Mouse (Mus musculus) small intestine, adult 2 months (tissue): ENCODE results near the gene Elmo1. TPM values are rescaled to one million over a fixed set of nuclear protein-coding genes. Genes with fewer than 3 reads are reported as not detected.

Experiments
- H3K27ac ChIP-seq: fragments of 200-500 bp; 2 replicates; pipeline ENCODE4 v1.5.1; 2012; ENCODE audit warnings: low read depth, low read length, control low read depth, inconsistent platforms; ENCODE audit not compliant: insufficient read depth
- H3K27me3 ChIP-seq: fragments of 200-500 bp; 2 replicates; pipeline ENCODE4 v1.6.1; 2012; ENCODE audit warnings: mild to moderate bottlenecking, moderate library complexity, low read length, inconsistent platforms; ENCODE audit not compliant: control insufficient read depth, insufficient read depth
- H3K36me3 ChIP-seq: fragments of 200-500 bp; 2 replicates; pipeline ENCODE4 v1.6.1; 2012; ENCODE audit warnings: mild to moderate bottlenecking, low read length, control low read depth, inconsistent platforms; ENCODE audit not compliant: control insufficient read depth, insufficient read depth
- H3K4me1 ChIP-seq: fragments of 200-500 bp; 2 replicates; pipeline ENCODE4 v1.6.1; 2012; ENCODE audit warnings: low read length, inconsistent platforms, mixed read lengths; ENCODE audit not compliant: control insufficient read depth, insufficient read depth, insufficient read length
- H3K4me3 ChIP-seq: fragments of 200-500 bp; 2 replicates; pipeline ENCODE4 v1.5.1; 2012; ENCODE audit warnings: low read depth, mild to moderate bottlenecking, control low read depth, inconsistent platforms, low read length, moderate library complexity
- CTCF ChIP-seq: fragments of 200-500 bp; IDR thresholded peaks from 2 replicates; pipeline ENCODE4 v1.5.1; 2012; ENCODE audit warnings: low read depth, mild to moderate bottlenecking, control low read depth, inconsistent platforms, low read length, moderate library complexity, mixed read lengths; ENCODE audit not compliant: insufficient replicate concordance, insufficient read length; ENCODE audit errors: extremely low read depth
- POLR2A ChIP-seq: fragments of 200-500 bp; IDR thresholded peaks from 2 replicates; pipeline ENCODE4 v1.6.1; 2012; ENCODE audit warnings: low read depth, mild to moderate bottlenecking, control low read depth, inconsistent platforms, low read length, moderate library complexity
- WGBS: fragments of 180-500 bp; shearing (Covaris S2); methylation state at CpG from one replicate; pipeline ENCODE4 v1.1.7; 2018; 5-methylcytosine and 5-hydroxymethylcytosine counted together
- polyA plus RNA-seq: library from polyadenylated mRNA; depleted of rRNA; stranded (reverse); fragments of >200 nt; gene quantifications from 2 replicates; pipeline ENCODE4 v1.2.3, GENCODE M21; 2012

Gene Elmo1
- polyA plus RNA-seq, 1 experiment, result 23.8 TPM

- TF ChIP-seq CTCF (no peak), POLR2A (no peak)
- no peaks in the 10 kb centered on the region; the same call in 1 of the 2 replicates for H3K4me1 ChIP-seq
- H3K36me3 ChIP-seq, result no peaks in the 10 kb centered on the region
- H3K4me3 ChIP-seq, result no peak overlapping the region
- H3K27me3 ChIP-seq, result no peaks in the 10 kb centered on the region
- WGBS, result 82% methylated on average over 4 of the region's 4 CpGs
- H3K27ac ChIP-seq, result no peak overlapping the region
These were observed 215.2 kb downstream of the Elmo1 start for GRCm38 (mm10) chr13:20305621-20306020.

GRCm38 (mm10) chr13:20306180-20307177, 216.1 kb downstream of the Elmo1 start:
- Histone ChIP-seq H3K36me3 (no peaks in the 10 kb centered on the region), H3K4me1 (no peaks in the 10 kb centered on the region), H3K4me3 (no peak overlapping the region), H3K27me3 (no peaks in the 10 kb centered on the region), H3K27ac (no peak overlapping the region)
- no peak for TF ChIP-seq CTCF
- no peak for TF ChIP-seq POLR2A
- WGBS, result 66% methylated on average over 5 of the region's 5 CpGs

- 83% methylated on average over 2 of the region's 2 CpGs for WGBS
- Histone ChIP-seq H3K27me3 (no peaks in the 10 kb centered on the region), H3K27ac (no peak overlapping the region), H3K4me3 (no peak overlapping the region), H3K36me3 (no peaks in the 10 kb centered on the region), H3K4me1 (no peaks in the 10 kb centered on the region)
- TF ChIP-seq CTCF (no peak), POLR2A (no peak)
These were observed 217.0 kb downstream of the Elmo1 start for GRCm38 (mm10) chr13:20307381-20307780.

GRCm38 (mm10) chr13:20311612-20312011, 221.2 kb downstream of the Elmo1 start:
- Histone ChIP-seq H3K4me3 (no peak overlapping the region), H3K36me3 (no peaks in the 10 kb centered on the region), H3K27ac (no peak overlapping the region), H3K4me1 (no peaks in the 10 kb centered on the region), H3K27me3 (no peaks in the 10 kb centered on the region)
- WGBS, result 7% methylated on average over 3 of the region's 3 CpGs
- TF ChIP-seq CTCF (no peak), POLR2A (no peak)

- Histone ChIP-seq H3K36me3 (no peaks in the 10 kb centered on the region), H3K27ac (no peak overlapping the region), H3K4me3 (no peak overlapping the region), H3K27me3 (no peaks in the 10 kb centered on the region), H3K4me1 (no peaks in the 10 kb centered on the region)
- WGBS, result 88% methylated on average over 6 of the region's 6 CpGs
- no peak for TF ChIP-seq CTCF
- no peak for TF ChIP-seq POLR2A
These were observed 222.9 kb downstream of the Elmo1 start for GRCm38 (mm10) chr13:20313345-20313744.

GRCm38 (mm10) chr13:20316139-20316538, 225.7 kb downstream of the Elmo1 start:
- 85% methylated on average over 11 of the region's 11 CpGs for WGBS
- H3K27ac ChIP-seq, result no peak overlapping the region
- H3K36me3 ChIP-seq, result no peaks in the 10 kb centered on the region

GRCm38 (mm10) chr13:20318615-20319219, 228.3 kb downstream of the Elmo1 start:
- no peaks in the 10 kb centered on the region for H3K27me3 ChIP-seq
- H3K4me1 ChIP-seq, result no peaks in the 10 kb centered on the region
- WGBS, result 93% methylated on average over 3 of the region's 3 CpGs
- H3K27ac ChIP-seq, result no peak overlapping the region
- H3K4me3 ChIP-seq, result no peak overlapping the region
- TF ChIP-seq CTCF (no peak), POLR2A (no peak)
- peaks cover 4% of the 10 kb centered on the region; the same call in 1 of the 2 replicates for H3K36me3 ChIP-seq

More at GRCm38 (mm10) chr13:20316139-20316538, 225.7 kb downstream of the Elmo1 start:
- H3K4me3 ChIP-seq, result no peak overlapping the region
- H3K4me1 ChIP-seq, result no peaks in the 10 kb centered on the region
- no peak for TF ChIP-seq POLR2A
- TF ChIP-seq CTCF, result no peak
- H3K27me3 ChIP-seq, result no peaks in the 10 kb centered on the region
